Mouse (Mus musculus) brain, embryonic 14.5 days (tissue): ENCODE data around the gene Ccr9.
A peak's percentile ranks its signal among the peaks of the same experiment; 100 is the strongest.
"Not testable (repeated sequence)": the region's sequence is repeated elsewhere in the genome, so short reads cannot be mapped to it uniquely, and the experiment has no call there.

Experiments
- CTCF ChIP-seq: fragments of 200-500 bp; IDR thresholded peaks from 2 replicates; pipeline ENCODE4 v1.5.1; 2012; ENCODE audit warnings: inconsistent platforms, mild to moderate bottlenecking, moderate library complexity, borderline replicate concordance; ENCODE audit not compliant: insufficient read depth, insufficient read length; ENCODE audit errors: extremely low read depth
- POLR2A ChIP-seq: fragments of 200-500 bp; IDR thresholded peaks from 2 replicates; pipeline ENCODE4 v1.6.1; 2012; ENCODE audit warnings: mild to moderate bottlenecking, inconsistent platforms, borderline replicate concordance; ENCODE audit not compliant: poor library complexity, insufficient read depth, insufficient read length, severe bottlenecking; ENCODE audit errors: extremely low read depth

GRCm38 (mm10) chr9:123773299-123773698 lies 95.1 kb downstream of the Ccr9 start:
- not testable (repeated sequence) for TF ChIP-seq POLR2A
- TF ChIP-seq CTCF: peak; percentile 18; the same call in 1 of the 2 replicates
